Mouse (Mus musculus) stomach, embryonic 15.5 days (tissue): Measurements from ENCODE around the gene Casp2. TPM values are rescaled to one million over a fixed set of nuclear protein-coding genes. Genes with fewer than 3 reads are reported as not detected.

Experiments used
- ATAC-seq: fragments of 200-750 bp; cut with Nextera tagmentation; 2 replicates; pipeline ENCODE4 v1.8.0; 2017; ENCODE audit warnings: low read depth, moderate number of reproducible peaks, moderate TSS enrichment; ENCODE audit not compliant: insufficient read depth, low FRiP score
- H3K27ac ChIP-seq: fragments of 300-500 bp; sonication (generic); 2 replicates; pipeline ENCODE4 v1.5.1; 2015; ENCODE audit warnings: mild to moderate bottlenecking, inconsistent platforms
- H3K27me3 ChIP-seq: fragments of 300-500 bp; sonication (generic); replicated peaks from 2 replicates; pipeline ENCODE4 v1.6.1; 2015; ENCODE audit warnings: inconsistent platforms
- H3K36me3 ChIP-seq: fragments of 300-500 bp; sonication (generic); 2 replicates; pipeline ENCODE4 v1.6.1; 2015; ENCODE audit warnings: inconsistent platforms
- H3K4me1 ChIP-seq: fragments of 300-500 bp; sonication (generic); 2 replicates; pipeline ENCODE4 v1.6.1; 2015; ENCODE audit warnings: inconsistent platforms
- H3K4me2 ChIP-seq: fragments of 300-500 bp; sonication (generic); 2 replicates; pipeline ENCODE4 v1.6.1; 2015; ENCODE audit warnings: mild to moderate bottlenecking, inconsistent platforms
- H3K4me3 ChIP-seq: fragments of 300-500 bp; sonication (generic); replicated peaks from 2 replicates; pipeline ENCODE4 v1.5.1; 2015; ENCODE audit warnings: inconsistent platforms
- H3K9ac ChIP-seq: fragments of 300-500 bp; sonication (generic); 2 replicates; pipeline ENCODE4 v1.6.1; 2015; ENCODE audit warnings: inconsistent platforms
- H3K9me3 ChIP-seq: fragments of 300-500 bp; sonication (generic); 2 replicates; pipeline ENCODE4 v1.6.1; 2016; ENCODE audit warnings: inconsistent platforms
- whole genome bisulfite sequencing: fragments of 180-500 bp; shearing (Covaris S2); methylation state at CpG from one replicate; pipeline ENCODE4 v1.1.7; 2015; 5-methylcytosine and 5-hydroxymethylcytosine counted together
- polyA plus RNA-seq: library from polyadenylated mRNA; unstranded; fragments of >200 nt; fragmentation: Nextera tagmentation; extraction: Ambion mirVana; gene quantifications from 2 replicates; pipeline ENCODE4 v1.2.1, GENCODE M21; 2015

Gene Casp2
- polyA plus RNA-seq, 1 experiment from 2014 or later, result 48.4 TPM

DNA sequence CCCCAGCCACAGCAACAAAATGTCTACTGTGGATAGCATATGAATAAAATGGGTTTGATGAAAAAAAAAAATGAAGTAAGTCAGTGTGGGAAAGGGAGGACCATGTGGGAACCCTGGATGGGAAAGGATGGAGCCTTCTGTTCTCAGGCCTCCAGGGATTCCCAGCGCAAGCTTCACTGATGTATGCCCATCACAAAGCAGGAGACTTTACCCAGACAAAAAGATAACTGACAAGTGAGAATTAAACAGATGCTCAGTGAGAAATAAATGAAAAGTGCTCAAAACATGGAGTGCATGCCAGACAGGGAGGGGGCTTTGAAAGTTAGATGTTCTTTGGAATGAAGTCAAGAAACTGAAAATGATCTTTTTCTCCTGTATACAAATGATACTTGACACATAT lies 16.8 kb upstream of the Casp2 start:
- 78% methylated on average over 1 of the region's 1 CpGs for WGBS
- no peak for ATAC-seq
- no peak overlapping the region for H3K4me3 ChIP-seq
- H3K9ac ChIP-seq, result no peak overlapping the region
- no peak overlapping the region for H3K4me2 ChIP-seq
- H3K27me3 ChIP-seq, result no peaks in the 10 kb centered on the region
- peaks cover 5% of the 10 kb centered on the region; the same call in 1 of the 2 replicates for H3K4me1 ChIP-seq
- no peak overlapping the region for H3K27ac ChIP-seq
- H3K36me3 ChIP-seq, result no peaks in the 10 kb centered on the region
- H3K9me3 ChIP-seq, result no peaks in the 10 kb centered on the region

DNA sequence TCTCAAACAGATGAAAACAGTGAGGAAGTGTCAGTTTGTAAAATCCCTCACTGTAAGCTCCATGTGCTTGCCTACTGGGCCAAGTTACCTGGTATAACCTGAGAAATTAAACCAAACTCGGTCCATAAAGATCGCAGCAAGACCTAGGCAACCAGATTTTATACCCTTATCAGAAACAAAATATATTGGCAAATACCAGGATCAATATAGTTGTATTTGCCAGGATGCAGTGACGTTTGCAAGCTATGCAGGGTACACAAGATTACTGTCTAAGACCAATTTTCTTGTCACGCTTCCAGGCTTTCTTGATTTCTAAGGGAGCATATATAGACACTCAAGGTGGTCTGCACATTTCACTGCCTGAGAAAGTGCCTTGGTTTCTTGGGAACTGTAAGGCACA lies 13.0 kb upstream of the Casp2 start:
- 78% methylated on average over 4 of the region's 4 CpGs for WGBS
- no peak overlapping the region for H3K27ac ChIP-seq

DNA sequence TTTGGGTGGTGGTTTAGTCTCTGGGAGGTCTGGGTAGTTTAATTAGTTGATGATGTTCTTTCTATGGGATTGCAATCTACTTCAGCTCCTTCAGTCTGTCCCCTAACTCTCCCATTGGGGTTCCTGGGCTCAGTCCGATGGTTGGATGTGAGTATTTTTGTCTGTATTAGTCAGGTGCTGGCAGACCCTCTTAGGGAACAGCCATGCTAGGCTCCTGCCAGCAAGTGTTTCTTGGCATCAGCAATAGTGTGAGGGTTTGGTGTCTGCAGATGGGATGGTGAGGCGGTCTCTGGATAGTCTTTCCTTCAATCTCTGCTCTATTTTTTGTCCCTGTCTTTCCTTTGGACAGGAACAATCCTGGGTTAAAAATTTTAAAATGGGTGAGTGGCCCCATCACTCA lies 11.7 kb upstream of the Casp2 start:
- Histone ChIP-seq H3K9ac (no peak overlapping the region), H3K36me3 (no peaks in the 10 kb centered on the region), H3K27me3 (no peaks in the 10 kb centered on the region), H3K4me1 (0 out of 2 replicates have a peak, but pooled peaks cover 3% of the 10 kb centered on the region), H3K4me2 (no peak overlapping the region), H3K9me3 (no peaks in the 10 kb centered on the region), H3K4me3 (no peak overlapping the region), H3K27ac (no peak overlapping the region)
- 90% methylated on average over 2 of the region's 2 CpGs for WGBS
- ATAC-seq, result no peak

More for the DNA sequence above, 13.0 kb upstream of the Casp2 start:
- no peaks in the 10 kb centered on the region for H3K4me1 ChIP-seq
- H3K4me2 ChIP-seq, result no peak overlapping the region
- no peaks in the 10 kb centered on the region for H3K36me3 ChIP-seq
- H3K27me3 ChIP-seq, result no peaks in the 10 kb centered on the region
- no peaks in the 10 kb centered on the region for H3K9me3 ChIP-seq
- H3K9ac ChIP-seq, result no peak overlapping the region
- H3K4me3 ChIP-seq, result no peak overlapping the region
- ATAC-seq, result no peak

DNA sequence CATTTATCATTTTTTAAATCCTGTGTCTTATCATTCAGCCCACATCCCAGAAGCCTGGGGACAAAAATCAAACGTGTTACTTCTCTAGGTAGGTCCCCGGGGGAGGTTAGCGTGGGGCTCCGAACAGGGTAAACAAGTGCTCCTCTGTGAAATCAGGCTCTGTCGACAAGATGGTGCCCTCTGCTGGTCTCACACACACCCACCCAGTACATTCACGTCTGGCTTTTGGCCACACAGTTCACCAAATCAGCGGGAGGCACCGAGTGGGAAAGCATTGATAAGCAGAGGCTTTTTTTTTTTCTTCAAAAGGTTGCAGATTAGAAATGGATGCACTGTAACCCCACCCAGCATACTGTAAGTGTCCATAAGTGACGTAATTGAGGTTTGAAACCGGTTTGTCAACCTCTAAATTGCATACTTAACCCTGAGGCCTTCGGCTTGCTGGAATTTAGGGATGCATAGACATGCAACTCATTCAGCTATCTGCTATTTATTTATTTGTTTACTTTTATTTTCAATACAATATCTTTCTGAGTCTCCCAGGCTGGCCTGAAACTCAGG lies 7.4 kb upstream of the Casp2 start:
- ATAC-seq, result peak; percentile 55; the same call in 1 of the 2 replicates
- Histone ChIP-seq H3K9me3 (no peaks in the 10 kb centered on the region), H3K4me1 (0 out of 2 replicates have a peak, but pooled peaks cover 3% of the 10 kb centered on the region), H3K36me3 (no peaks in the 10 kb centered on the region), H3K4me3 (no peak overlapping the region), H3K27ac (no peak overlapping the region), H3K4me2 (peak overlapping the region; percentile 19), H3K9ac (no peak overlapping the region), H3K27me3 (no peaks in the 10 kb centered on the region)
- WGBS, result 16% methylated on average over 11 of the region's 11 CpGs

DNA sequence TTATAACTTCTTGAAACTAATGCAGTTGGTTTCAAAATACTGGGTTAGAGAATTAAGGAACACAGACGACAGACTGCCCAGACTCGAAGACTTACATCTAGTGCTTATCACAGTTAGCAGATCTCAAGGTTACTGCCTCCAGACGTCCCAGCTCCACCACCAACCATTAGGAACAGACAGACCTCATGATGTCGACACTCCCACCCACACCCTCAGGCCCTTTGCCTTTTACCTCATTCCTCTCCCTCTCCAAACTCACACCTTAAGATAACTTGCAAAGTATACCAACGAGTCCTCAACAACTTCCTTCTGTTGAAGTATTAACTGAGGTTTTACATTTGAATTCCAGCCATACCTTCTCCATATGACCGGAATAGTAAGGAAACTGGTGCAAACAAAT lies 4.4 kb upstream of the Casp2 start:
- no peak overlapping the region for H3K4me2 ChIP-seq
- H3K9me3 ChIP-seq, result no peaks in the 10 kb centered on the region
- H3K4me1 ChIP-seq, result 0 out of 2 replicates have a peak, but pooled peaks cover 3% of the 10 kb centered on the region
- ATAC-seq, result no peak
- no peaks in the 10 kb centered on the region for H3K27me3 ChIP-seq
- no peak overlapping the region for H3K9ac ChIP-seq
- 45% methylated on average over 6 of the region's 6 CpGs for WGBS
- no peak overlapping the region for H3K27ac ChIP-seq
- H3K4me3 ChIP-seq, result no peak overlapping the region
- H3K36me3 ChIP-seq, result no peaks in the 10 kb centered on the region

DNA sequence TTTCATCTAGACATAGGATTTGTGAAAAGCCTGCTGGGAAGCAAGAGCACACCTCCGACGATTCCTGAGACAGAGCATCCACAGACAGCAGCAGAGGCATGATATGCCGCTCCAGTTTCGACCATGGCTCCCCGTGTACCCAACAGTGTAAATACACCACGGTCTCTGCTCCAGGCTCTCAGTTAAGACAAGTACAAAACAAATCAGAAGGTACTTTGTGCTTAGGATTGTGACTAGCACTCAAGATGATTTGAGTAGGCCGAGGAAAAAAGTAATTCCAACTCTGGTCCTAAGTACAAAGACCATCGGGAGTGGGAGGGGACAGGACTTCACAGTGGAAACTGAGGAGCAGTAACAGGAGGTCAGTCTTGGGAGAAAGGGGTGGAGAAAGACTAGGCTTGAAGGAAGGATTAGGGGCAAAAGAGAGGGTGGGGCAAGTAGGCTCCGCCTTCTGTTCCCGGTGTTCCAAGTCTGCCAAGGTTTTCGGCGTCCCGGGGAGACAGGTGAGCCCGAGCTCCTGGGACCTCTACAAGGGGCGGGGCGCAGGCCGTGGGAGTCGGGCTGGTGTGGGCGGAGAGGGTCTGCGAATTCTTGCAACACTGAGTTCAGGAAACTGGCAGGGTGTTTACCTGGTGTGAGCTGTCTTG lies 3.1 kb upstream of the Casp2 start, which contains the start of gene Tmem139:
Gene Tmem139, plus strand, starts transcription at position 447 of the 647 bp plus-strand sequence.
- H3K9me3 ChIP-seq, result no peaks in the 10 kb centered on the region
- no peaks in the 10 kb centered on the region for H3K27me3 ChIP-seq
- peak within 1 kb of the TSS; percentile 14; the same call in 1 of the 2 replicates for H3K27ac ChIP-seq
- no peaks in the 10 kb centered on the region for H3K36me3 ChIP-seq
- H3K4me1 ChIP-seq, result 0 out of 2 replicates have a peak, but pooled peaks cover 3% of the 10 kb centered on the region
- ATAC-seq, result no peak
- 15% methylated on average over 20 of the region's 20 CpGs for whole genome bisulfite sequencing
- peak within 1 kb of the TSS; percentile 9; the same call in 1 of the 2 replicates for H3K4me3 ChIP-seq
- no peak within 1 kb of the TSS for H3K9ac ChIP-seq
- peak within 1 kb of the TSS; percentile 41 for H3K4me2 ChIP-seq

DNA sequence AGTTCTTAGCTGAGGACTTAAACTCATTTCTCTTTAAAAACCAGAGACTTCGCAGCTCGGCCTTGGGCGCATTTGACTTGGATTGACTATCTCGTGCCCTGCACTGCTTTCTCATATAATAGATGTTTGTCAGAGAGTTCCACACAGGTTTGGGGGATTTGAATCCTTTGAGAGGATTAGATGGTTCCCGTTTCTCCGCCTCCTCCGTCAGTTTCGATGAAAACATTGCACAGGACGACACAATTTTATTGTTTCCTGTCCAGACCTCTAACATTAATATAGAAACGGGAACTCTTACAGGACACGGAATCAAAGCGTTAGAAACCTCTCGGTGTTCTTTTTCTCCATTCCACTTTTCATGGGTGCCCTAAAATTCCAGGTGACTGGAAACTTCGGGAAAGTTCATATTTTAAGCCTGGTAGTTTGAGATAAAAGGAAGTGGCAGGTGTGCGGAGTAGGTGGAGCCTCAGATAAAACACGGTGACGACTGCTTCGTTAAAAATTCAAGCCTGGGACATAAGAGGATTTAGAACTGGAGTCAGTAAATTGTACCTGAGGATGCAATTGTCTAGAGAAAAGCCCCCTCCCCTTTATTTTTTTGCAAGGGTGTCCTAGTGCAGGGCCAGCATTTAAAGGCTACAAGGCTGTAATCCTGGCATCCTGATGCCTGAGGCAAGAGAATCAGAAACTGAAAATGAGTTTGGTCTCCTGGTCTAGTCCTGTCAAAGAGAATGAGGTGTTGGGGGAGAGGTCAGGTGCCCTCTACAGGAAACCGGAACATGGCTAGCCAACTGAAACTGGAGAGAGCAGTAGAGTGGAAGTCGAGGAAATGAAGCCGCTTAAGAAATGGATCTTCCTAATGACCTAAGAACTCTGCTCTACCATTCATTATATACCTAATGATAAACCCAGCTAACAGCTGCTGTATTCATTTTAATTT lies 876 bp downstream of the Casp2 start:
- no peak for ATAC-seq
- peak overlapping the region; percentile 90 for H3K4me3 ChIP-seq
- H3K9ac ChIP-seq, result peak overlapping the region; percentile 91
- H3K4me2 ChIP-seq, result peak overlapping the region; percentile 77
- peaks cover 2% of the 10 kb centered on the region; the same call in 1 of the 2 replicates for H3K4me1 ChIP-seq
- H3K27ac ChIP-seq, result peak overlapping the region; percentile 94
- peaks cover 29% of the 10 kb centered on the region for H3K36me3 ChIP-seq
- H3K9me3 ChIP-seq, result no peaks in the 10 kb centered on the region
- under 1% methylated on average over 21 of the region's 21 CpGs for WGBS
- no peaks in the 10 kb centered on the region for H3K27me3 ChIP-seq

DNA sequence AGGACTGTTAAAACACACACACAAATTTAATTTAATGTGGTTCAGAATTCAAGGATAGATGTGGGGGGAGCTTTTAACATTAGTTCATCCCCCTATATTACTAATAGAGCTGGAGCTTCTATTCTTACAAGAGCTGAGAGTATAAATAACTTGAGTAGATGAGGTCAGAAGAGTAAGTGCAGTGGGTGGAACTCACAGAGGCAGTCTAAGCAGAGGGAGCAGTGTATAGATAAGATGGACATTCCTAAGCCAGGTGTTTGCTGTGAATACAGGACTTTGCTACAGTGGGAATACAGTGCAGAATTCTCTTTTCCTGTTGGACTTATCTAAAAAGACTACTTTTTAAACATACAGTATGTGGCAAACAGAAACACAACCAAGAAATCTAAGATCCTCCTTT lies 6.0 kb downstream of the Casp2 start:
- Histone ChIP-seq H3K27ac (no peak overlapping the region), H3K4me2 (no peak overlapping the region), H3K4me3 (no peak overlapping the region), H3K9ac (no peak overlapping the region), H3K27me3 (no peaks in the 10 kb centered on the region), H3K9me3 (no peaks in the 10 kb centered on the region), H3K4me1 (peaks cover 2% of the 10 kb centered on the region; the same call in 1 of the 2 replicates), H3K36me3 (peaks cover 39% of the 10 kb centered on the region)
- no peak for ATAC-seq

DNA sequence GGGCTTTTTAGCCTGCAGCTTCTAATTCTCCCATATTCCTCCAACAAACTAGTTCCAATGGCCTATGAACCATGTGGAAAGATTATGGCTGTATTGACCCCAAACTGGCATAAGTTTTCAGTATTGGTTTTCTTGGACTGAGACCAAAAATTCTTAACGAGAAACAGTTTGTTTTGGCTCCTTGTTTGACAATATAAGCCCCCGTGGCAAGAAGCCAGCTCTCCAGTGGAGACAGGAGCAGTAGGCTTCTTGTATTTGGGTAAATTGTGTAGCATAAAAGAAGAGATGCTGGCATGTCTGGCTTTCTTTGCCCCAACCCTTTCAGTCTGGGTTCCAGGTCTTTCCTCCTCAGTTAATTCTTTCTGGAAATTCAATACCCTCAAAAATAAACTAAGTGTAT lies 11.4 kb downstream of the Casp2 start:
- H3K4me1 ChIP-seq, result no peaks in the 10 kb centered on the region
- 52% methylated on average over 2 of the region's 2 CpGs for WGBS
- H3K9ac ChIP-seq, result no peak overlapping the region
- no peaks in the 10 kb centered on the region for H3K27me3 ChIP-seq
- H3K27ac ChIP-seq, result no peak overlapping the region
- no peak for ATAC-seq
- H3K36me3 ChIP-seq, result peaks cover 56% of the 10 kb centered on the region
- no peak overlapping the region for H3K4me2 ChIP-seq
- no peaks in the 10 kb centered on the region for H3K9me3 ChIP-seq
- H3K4me3 ChIP-seq, result no peak overlapping the region

DNA sequence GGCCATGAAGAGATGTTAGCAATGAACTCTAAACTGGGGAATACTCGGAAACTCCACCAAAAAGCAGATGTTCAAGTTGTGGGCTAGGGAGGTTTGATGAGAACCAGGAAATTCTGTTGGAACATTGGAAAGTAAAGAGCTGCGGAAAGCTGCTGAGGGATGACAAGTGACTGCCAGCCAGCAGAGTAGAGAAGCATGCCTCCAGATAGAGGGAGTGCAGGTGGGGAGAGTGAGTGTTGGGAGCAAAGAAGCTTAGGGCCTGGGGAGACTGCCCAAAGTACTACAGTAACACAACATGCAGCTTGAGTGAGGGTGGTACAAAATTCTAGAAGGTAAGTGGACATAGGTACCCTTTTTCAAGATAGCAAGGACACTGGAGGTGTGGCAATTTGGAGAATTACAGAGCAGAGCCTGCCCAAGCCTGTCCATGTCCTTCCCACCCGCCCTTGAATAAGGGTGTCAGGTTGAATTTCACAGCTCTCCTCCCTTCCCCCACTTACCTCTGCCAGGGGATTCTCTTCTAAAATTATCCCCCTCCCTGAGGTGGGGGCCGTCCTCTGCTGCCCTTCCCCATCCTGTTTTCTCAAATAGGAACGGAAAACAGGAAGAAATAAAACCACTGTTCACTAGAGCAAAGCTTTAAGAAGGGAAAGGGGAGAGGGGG lies 18.2 kb downstream of the Casp2 start:
- Histone ChIP-seq H3K4me1 (no peaks in the 10 kb centered on the region), H3K4me2 (no peak overlapping the region), H3K4me3 (no peak overlapping the region), H3K9me3 (no peaks in the 10 kb centered on the region), H3K27me3 (no peaks in the 10 kb centered on the region), H3K27ac (no peak overlapping the region), H3K9ac (no peak overlapping the region), H3K36me3 (peaks cover 31% of the 10 kb centered on the region)
- WGBS, result 75% methylated on average over 5 of the region's 5 CpGs
- ATAC-seq, result no peak

DNA sequence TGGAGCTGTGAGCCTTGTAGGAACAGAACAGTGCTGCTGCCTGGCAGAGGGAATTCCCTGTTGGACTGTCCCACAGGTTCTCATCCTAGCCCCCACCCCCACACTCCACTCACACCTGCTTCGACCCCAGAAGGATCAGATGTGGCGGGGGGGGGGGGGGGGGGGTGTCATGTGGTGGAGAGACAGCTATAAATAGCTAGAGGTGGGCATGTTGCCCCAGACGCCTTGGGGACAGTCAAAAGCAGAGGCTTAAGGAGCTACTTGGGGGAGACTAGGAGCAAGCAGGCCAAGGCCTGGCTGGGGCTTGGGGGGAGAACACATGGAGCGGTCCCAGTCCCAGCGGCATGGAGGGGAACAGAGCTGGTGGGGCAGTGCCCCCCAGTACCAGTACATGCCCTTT lies 21.7 kb downstream of the Casp2 start, which contains the start of gene Clcn1:
Gene Clcn1, plus strand, starts transcription at position 238 of the 400 bp plus-strand sequence.
- peaks cover 5% of the 10 kb centered on the region; the same call in 1 of the 2 replicates for H3K36me3 ChIP-seq
- no peaks in the 10 kb centered on the region for H3K9me3 ChIP-seq
- no peak within 1 kb of the TSS for H3K4me3 ChIP-seq
- no peaks in the 10 kb centered on the region for H3K27me3 ChIP-seq
- no peak within 1 kb of the TSS for H3K27ac ChIP-seq
- H3K4me1 ChIP-seq, result no peaks in the 10 kb centered on the region
- 68% methylated on average over 4 of the region's 5 CpGs for WGBS
- no peak within 1 kb of the TSS for H3K4me2 ChIP-seq
- ATAC-seq, result no peak
- H3K9ac ChIP-seq, result no peak within 1 kb of the TSS
